Mouse (Mus musculus) left cerebral cortex, postnatal 4 days (tissue): ENCODE data around the gene Ppp1r12b. TPM values are rescaled to one million over a fixed set of nuclear protein-coding genes. Genes with fewer than 3 reads are reported as not detected.

ENCODE experiments used
- DNase-seq: peaks from one replicate; pipeline ENCODE4 v3.0.0-alpha.2; 2022
- intact Hi-C: fragments of 180-260 bp; cut with DNase I; formaldehyde crosslinking; loops from one replicate; pipeline ENCODE4 v1.15.1; 2025
- total RNA-seq, 2 experiments: library from RNA; stranded (reverse); gene quantifications; 2 replicates each; pipeline ENCODE4 v1.2.3; 2021

Gene Ppp1r12b
- total RNA-seq, 2 experiments from 2014 or later: 61.4 to 62.1 TPM

GRCm38 (mm10) chr1:134804373-134804772 lies 151.4 kb downstream of the Ppp1r12b start:
- no peak for DNase-seq
- intact Hi-C loops: no loop called here

- intact Hi-C loops: no loop called here
Observed at GRCm38 (mm10) chr1:134803286-134804117, 152.2 kb downstream of the Ppp1r12b start.

GRCm38 (mm10) chr1:134801758-134802157 lies 154.0 kb downstream of the Ppp1r12b start:
- intact Hi-C loops: no loop called here
- no peak for DNase-seq

More at GRCm38 (mm10) chr1:134803286-134804117, 152.2 kb downstream of the Ppp1r12b start:
- DNase-seq: peak; percentile 30

- peak; percentile 15 for DNase-seq
Observed at GRCm38 (mm10) chr1:134796536-134796935, 159.2 kb downstream of the Ppp1r12b start.

GRCm38 (mm10) chr1:134796076-134796475 lies 159.7 kb downstream of the Ppp1r12b start:
- DNase-seq: no peak
- intact Hi-C loops: no loop called here

More at GRCm38 (mm10) chr1:134796536-134796935, 159.2 kb downstream of the Ppp1r12b start:
- intact Hi-C loops: no loop called here

- DNase-seq: no peak
- intact Hi-C loops: no loop called here
Observed at GRCm38 (mm10) chr1:134791456-134791855, 164.3 kb downstream of the Ppp1r12b start.

- no peak for DNase-seq
- intact Hi-C loops: no loop called here
Observed at GRCm38 (mm10) chr1:134790716-134791439, 164.9 kb downstream of the Ppp1r12b start.

GRCm38 (mm10) chr1:134788096-134788495 lies 167.6 kb downstream of the Ppp1r12b start:
- intact Hi-C loops: no loop called here
- no peak for DNase-seq

- DNase-seq: no peak
- intact Hi-C loops: no loop called here
Observed at GRCm38 (mm10) chr1:134784911-134785310, 170.8 kb downstream of the Ppp1r12b start.

GRCm38 (mm10) chr1:134784481-134784880 lies 171.3 kb downstream of the Ppp1r12b start:
- intact Hi-C loops: no loop called here

GRCm38 (mm10) chr1:134783958-134784357 lies 171.8 kb downstream of the Ppp1r12b start:
- intact Hi-C loops: no loop called here
- DNase-seq: no peak

More at GRCm38 (mm10) chr1:134784481-134784880, 171.3 kb downstream of the Ppp1r12b start:
- DNase-seq: no peak

GRCm38 (mm10) chr1:134782797-134783196 lies 172.9 kb downstream of the Ppp1r12b start:
- DNase-seq: no peak
- intact Hi-C loops: no loop called here

- peak; percentile 25 for DNase-seq
- intact Hi-C loops: no loop called here
Observed at GRCm38 (mm10) chr1:134777936-134778548, 177.7 kb downstream of the Ppp1r12b start.

- intact Hi-C loops: no loop called here
- DNase-seq: no peak
Observed at GRCm38 (mm10) chr1:134777201-134777885, 178.4 kb downstream of the Ppp1r12b start.

- intact Hi-C loops: no loop called here
- DNase-seq: no peak
Observed at GRCm38 (mm10) chr1:134775631-134776030, 180.1 kb downstream of the Ppp1r12b start.

GRCm38 (mm10) chr1:134774728-134775287 lies 180.9 kb downstream of the Ppp1r12b start:
- intact Hi-C loops: no loop called here
- DNase-seq: no peak

- intact Hi-C loops: no loop called here
- DNase-seq: no peak
Observed at GRCm38 (mm10) chr1:134774247-134774646, 181.5 kb downstream of the Ppp1r12b start.

GRCm38 (mm10) chr1:134773256-134773655 lies 182.5 kb downstream of the Ppp1r12b start:
- intact Hi-C loops: no loop called here
- no peak for DNase-seq

GRCm38 (mm10) chr1:134772821-134773220 lies 182.9 kb downstream of the Ppp1r12b start:
- intact Hi-C loops: no loop called here

GRCm38 (mm10) chr1:134771999-134772398 lies 183.7 kb downstream of the Ppp1r12b start:
- intact Hi-C loops: no loop called here
- no peak for DNase-seq

More at GRCm38 (mm10) chr1:134772821-134773220, 182.9 kb downstream of the Ppp1r12b start:
- no peak for DNase-seq
